Mouse (Mus musculus) intestine, embryonic 15.5 days (tissue): ENCODE data around the gene Ifit3. TPM values are rescaled to one million over a fixed set of nuclear protein-coding genes. Genes with fewer than 3 reads are reported as not detected.
"Not testable (repeated sequence)": the region's sequence is repeated elsewhere in the genome, so short reads cannot be mapped to it uniquely, and the experiment has no call there.

Source experiments
- ATAC-seq: fragments of 200-750 bp; cut with Nextera tagmentation; 2 replicates; pipeline ENCODE4 v1.8.0; 2017; ENCODE audit warnings: moderate TSS enrichment, moderate library complexity
- H3K27ac ChIP-seq: fragments of 300-500 bp; sonication (generic); 2 replicates; pipeline ENCODE4 v1.5.1; 2015; ENCODE audit warnings: mild to moderate bottlenecking, inconsistent platforms
- H3K27me3 ChIP-seq: fragments of 300-500 bp; sonication (generic); replicated peaks from 2 replicates; pipeline ENCODE4 v1.6.1; 2015; ENCODE audit warnings: inconsistent platforms
- H3K36me3 ChIP-seq: fragments of 300-500 bp; sonication (generic); 2 replicates; pipeline ENCODE4 v1.6.1; 2015; ENCODE audit warnings: inconsistent platforms
- H3K4me1 ChIP-seq: fragments of 300-500 bp; sonication (generic); replicated peaks from 2 replicates; pipeline ENCODE4 v1.6.1; 2015; ENCODE audit warnings: inconsistent platforms
- H3K4me2 ChIP-seq: fragments of 300-500 bp; sonication (generic); replicated peaks from 2 replicates; pipeline ENCODE4 v1.6.1; 2015; ENCODE audit warnings: mild to moderate bottlenecking, inconsistent platforms
- H3K4me3 ChIP-seq: fragments of 300-500 bp; sonication (generic); replicated peaks from 2 replicates; pipeline ENCODE4 v1.5.1; 2015; ENCODE audit warnings: inconsistent platforms
- H3K9ac ChIP-seq: fragments of 300-500 bp; sonication (generic); 2 replicates; pipeline ENCODE4 v1.6.1; 2015; ENCODE audit warnings: inconsistent platforms
- H3K9me3 ChIP-seq: fragments of 300-500 bp; sonication (generic); 2 replicates; pipeline ENCODE4 v1.6.1; 2016; ENCODE audit warnings: inconsistent platforms
- WGBS: fragments of 180-500 bp; shearing (Covaris S2); methylation state at CpG from one replicate; pipeline ENCODE4 v1.1.7; 2015; 5-methylcytosine and 5-hydroxymethylcytosine counted together
- polyA plus RNA-seq: library from polyadenylated mRNA; unstranded; fragments of >200 nt; fragmentation: Nextera tagmentation; extraction: Ambion mirVana; gene quantifications from 2 replicates; pipeline ENCODE4 v1.2.1, GENCODE M21; 2015

Ifit3 gene
- polyA plus RNA-seq, 1 experiment from 2014 or later, result 1.5 TPM

DNA sequence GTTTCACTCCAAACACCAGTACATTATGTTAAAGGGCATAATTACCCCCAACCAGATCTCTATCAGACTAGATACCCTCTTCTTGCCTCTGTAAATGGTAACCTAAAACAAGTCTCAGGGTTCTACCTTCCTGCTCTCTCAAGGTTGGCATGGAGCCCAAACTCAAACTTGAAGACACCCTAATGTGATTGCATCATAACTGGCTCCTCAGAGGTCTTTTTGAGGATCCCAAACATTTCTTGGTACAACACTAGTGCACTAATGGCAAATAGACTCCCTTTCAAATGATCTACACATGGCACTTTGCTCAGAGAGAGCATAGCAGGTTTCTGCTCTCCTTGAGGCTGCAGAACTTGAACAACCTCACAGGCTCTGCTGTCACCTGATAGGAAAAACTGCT lies 13.5 kb downstream of the Ifit3 start:
- Histone ChIP-seq H3K9me3 (no peaks in the 10 kb centered on the region), H3K4me3 (no peak overlapping the region), H3K9ac (no peak overlapping the region), H3K27me3 (no peaks in the 10 kb centered on the region), H3K27ac (no peak overlapping the region), H3K36me3 (no peaks in the 10 kb centered on the region), H3K4me2 (no peak overlapping the region), H3K4me1 (peaks cover 2% of the 10 kb centered on the region; the same call in 1 of the 2 replicates)
- 0 out of 2 replicates have a peak, but pooled peaks have one; percentile 5 for ATAC-seq

DNA sequence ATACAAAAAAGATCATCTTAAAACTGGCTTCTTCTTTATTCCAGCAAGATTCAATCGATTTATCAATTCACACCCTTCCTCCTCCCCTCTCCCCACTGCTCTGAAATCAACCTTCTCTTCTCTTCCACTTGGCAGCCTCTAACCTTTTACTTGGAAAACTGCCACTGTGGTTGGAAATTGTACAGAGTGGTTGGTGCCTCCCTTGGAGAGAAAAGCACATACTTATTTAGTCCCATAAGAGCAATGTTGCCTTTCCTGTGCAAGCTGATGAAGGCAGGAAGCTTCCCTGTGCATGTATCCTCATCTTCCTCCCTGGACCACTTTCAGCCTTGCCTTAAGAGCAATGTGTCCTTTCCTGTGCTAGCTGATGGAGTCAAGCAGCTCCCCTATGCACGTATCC lies 15.0 kb downstream of the Ifit3 start:
- Histone ChIP-seq H3K4me2 (no peak overlapping the region), H3K27ac (no peak overlapping the region), H3K4me3 (no peak overlapping the region), H3K9ac (no peak overlapping the region), H3K4me1 (peaks cover 2% of the 10 kb centered on the region; the same call in 1 of the 2 replicates), H3K9me3 (no peaks in the 10 kb centered on the region), H3K36me3 (no peaks in the 10 kb centered on the region), H3K27me3 (no peaks in the 10 kb centered on the region)
- ATAC-seq, result no peak
- whole genome bisulfite sequencing, result 85% methylated on average over 2 of the region's 2 CpGs

DNA sequence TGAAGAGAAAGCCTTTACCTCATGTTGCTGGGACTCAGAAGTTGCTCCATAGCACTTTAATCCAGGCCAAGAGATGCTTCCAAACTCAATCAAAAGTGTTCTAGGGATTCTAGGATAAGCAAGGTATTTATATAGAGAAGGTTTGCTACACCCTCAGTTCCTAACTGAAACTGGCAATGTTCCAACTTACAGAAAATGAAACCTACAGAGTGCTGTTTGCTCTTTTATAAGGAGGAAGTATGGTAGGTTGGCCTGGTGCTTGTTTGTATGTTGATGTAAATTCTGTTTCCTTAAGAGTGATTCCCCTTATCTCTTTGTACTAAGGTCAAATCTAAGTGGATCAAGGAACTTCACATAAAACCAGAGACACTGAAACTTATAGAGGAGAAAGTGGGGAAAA lies 15.9 kb downstream of the Ifit3 start:
- peak; percentile 63; the same call in 1 of the 2 replicates for ATAC-seq
- H3K4me2 ChIP-seq, H3K4me3 ChIP-seq, H3K27me3 ChIP-seq, H3K4me1 ChIP-seq, H3K9me3 ChIP-seq, H3K36me3 ChIP-seq, H3K27ac ChIP-seq, H3K9ac ChIP-seq: not testable (repeated sequence)

DNA sequence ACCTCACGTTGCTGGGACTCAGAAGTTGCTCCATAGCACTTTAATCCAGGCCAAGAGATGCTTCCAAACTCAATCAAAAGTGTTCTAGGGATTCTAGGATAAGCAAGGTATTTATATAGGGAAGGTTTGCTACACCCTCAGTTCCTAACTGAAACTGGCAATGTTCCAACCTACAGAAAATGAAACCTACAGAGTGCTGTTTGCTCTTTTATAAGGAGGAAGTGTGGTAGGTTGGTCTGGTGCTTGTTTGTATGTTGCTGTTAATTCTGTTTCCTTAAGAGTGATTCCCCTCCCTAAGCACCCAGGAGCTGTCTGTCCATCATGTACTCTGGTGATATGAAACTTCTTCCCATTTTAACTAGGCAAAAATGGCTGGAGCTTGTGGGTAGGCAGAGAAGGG lies 18.6 kb downstream of the Ifit3 start, which contains the start of gene Ifit1bl1:
TSS of gene Ifit1bl1 (minus strand) at position 69 of the 400 bp plus-strand sequence.
- H3K27ac ChIP-seq, H3K9ac ChIP-seq, H3K36me3 ChIP-seq, H3K27me3 ChIP-seq, H3K4me3 ChIP-seq, H3K4me1 ChIP-seq, H3K9me3 ChIP-seq, H3K4me2 ChIP-seq: not testable (repeated sequence)
- ATAC-seq, result peak; percentile 58; the same call in 1 of the 2 replicates
- WGBS, result 48% methylated on average over 1 of the region's 1 CpGs

DNA sequence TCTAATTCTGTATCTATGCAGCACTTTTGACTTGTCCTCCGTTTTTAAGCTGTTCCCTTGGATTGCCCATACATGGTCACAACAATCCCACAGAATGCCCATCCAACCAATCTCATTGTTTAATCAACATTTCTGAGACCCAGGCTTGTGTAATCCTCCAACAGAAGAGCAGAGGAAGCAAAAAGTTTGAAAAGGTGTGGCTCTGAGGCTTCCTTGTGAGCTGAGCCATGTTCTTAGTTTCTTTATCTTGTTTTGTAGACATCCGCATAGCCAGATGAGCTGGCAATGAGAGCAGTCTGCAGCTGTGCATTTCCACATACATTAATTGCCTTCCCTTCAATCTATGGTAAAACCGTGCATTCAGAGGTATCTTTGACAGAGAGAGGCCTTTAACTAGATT lies 22.1 kb downstream of the Ifit3 start:
- no peaks in the 10 kb centered on the region for H3K36me3 ChIP-seq
- H3K4me3 ChIP-seq, result no peak overlapping the region
- ATAC-seq, result no peak
- H3K4me2 ChIP-seq, result no peak overlapping the region
- no peaks in the 10 kb centered on the region; the same call in 1 of the 2 replicates for H3K4me1 ChIP-seq
- H3K9ac ChIP-seq, result no peak overlapping the region
- WGBS, result 87% methylated on average over 3 of the region's 3 CpGs
- no peak overlapping the region for H3K27ac ChIP-seq
- H3K9me3 ChIP-seq, result no peaks in the 10 kb centered on the region
- H3K27me3 ChIP-seq, result no peaks in the 10 kb centered on the region

DNA sequence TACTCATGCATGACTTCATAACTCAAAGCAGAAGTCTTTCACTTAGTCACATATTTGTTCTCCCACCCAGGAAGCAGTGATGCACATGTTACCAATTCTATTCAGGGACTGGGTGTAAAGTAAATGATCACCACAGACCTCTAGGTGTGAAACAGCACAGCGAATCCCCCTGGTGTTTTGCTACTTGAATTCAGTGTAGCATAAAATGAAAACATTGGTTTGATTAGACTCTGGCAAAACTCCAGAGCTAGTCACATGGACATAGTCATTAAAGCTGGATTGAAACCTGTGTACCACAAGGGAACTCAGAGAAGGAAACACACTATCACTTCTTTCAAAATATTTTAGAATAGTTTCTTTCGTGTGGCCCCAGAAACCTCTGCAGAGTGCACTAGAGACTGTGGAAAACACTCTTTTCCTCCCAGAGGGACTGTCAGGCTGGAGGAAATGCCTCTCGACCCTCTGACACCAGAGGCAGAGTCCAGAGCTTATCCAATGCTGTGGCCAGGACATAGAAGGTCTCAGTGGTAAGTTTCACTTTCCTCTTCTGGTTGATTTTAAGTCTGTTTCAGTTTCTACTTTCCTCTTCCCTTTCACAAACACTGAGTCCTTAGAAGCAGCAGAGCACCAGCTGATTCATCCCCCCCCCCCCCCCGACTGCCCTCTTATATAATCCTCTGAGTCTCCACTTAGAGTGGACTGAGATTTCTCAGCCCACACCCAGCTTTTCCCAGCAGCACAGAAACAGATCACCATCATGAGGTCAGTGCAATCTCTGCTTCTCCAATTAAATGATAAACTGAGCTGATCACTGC lies 24.1 kb downstream of the Ifit3 start, which contains the start of gene Ifit3b:
TSS of gene Ifit3b (plus strand) at position 734 of the 815 bp plus-strand sequence.
- peak; percentile 84 for ATAC-seq
- H3K9ac ChIP-seq, H3K4me3 ChIP-seq, H3K27me3 ChIP-seq, H3K4me1 ChIP-seq, H3K36me3 ChIP-seq, H3K27ac ChIP-seq, H3K9me3 ChIP-seq, H3K4me2 ChIP-seq: not testable (repeated sequence)
- WGBS, result 32% methylated on average over 4 of the region's 4 CpGs

DNA sequence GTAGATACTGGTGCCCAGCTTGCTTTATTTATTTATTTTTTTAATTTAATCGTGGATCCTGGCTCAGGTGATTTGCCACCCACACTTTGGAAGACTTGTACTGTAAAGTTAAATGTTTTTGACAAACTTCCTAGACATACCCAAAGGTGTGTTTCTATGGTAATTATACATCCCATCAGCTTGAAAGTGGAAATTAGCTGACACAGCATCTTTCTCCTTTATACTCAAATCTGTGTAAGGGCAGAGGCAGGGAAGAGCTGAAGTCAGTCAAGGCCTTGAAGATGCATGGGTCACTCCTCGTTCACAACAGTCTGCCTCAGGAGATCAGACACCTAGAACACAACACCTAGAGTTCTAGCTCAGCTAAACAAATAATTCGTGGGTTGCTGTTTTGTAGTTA lies 26.8 kb downstream of the Ifit3 start:
- 75% methylated on average over 3 of the region's 3 CpGs for WGBS
- H3K4me3 ChIP-seq, H3K27ac ChIP-seq, ATAC-seq, H3K9ac ChIP-seq, H3K4me1 ChIP-seq, H3K9me3 ChIP-seq, H3K4me2 ChIP-seq, H3K36me3 ChIP-seq, H3K27me3 ChIP-seq: not testable (repeated sequence)

DNA sequence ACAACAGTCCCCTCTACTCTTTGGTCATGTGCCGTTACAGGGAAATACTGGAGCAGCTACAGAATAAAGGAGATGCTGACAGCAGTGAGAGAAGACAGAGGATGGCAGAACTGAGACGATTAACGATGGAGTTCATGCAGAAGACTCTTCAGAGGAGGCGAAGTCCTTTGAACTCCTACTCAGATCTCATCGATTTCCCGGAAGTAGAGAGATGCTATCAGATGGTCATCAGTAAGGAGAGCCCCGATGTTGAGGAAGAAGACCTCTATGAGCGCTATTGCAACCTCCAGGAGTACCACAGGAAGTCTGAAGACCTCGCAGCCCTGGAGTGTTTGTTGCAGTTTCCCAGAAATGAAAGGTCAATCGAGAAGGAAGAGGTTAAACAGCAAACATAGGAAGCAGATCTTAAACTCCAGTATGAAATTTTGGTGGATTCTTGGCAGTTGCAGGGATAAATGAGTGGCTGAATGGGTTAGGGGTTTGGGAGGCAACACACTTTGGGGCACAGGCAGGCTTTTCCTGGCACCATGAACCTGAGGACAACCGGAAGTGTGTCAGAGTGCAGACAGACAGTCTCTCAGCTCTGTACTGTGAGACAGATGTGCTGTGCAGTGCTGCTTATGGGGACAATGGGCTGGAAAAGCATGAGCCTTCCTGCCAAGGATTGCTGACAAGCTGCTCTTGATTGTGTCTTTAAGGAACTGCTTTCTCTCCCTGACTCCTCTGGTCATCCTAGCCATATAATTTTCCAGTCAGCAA lies 29.1 kb downstream of the Ifit3 start:
- H3K4me2 ChIP-seq, H3K9me3 ChIP-seq, H3K4me3 ChIP-seq, H3K4me1 ChIP-seq, H3K27me3 ChIP-seq, ATAC-seq, H3K27ac ChIP-seq, H3K9ac ChIP-seq, H3K36me3 ChIP-seq: not testable (repeated sequence)
- 84% methylated on average over 6 of the region's 11 CpGs for WGBS

DNA sequence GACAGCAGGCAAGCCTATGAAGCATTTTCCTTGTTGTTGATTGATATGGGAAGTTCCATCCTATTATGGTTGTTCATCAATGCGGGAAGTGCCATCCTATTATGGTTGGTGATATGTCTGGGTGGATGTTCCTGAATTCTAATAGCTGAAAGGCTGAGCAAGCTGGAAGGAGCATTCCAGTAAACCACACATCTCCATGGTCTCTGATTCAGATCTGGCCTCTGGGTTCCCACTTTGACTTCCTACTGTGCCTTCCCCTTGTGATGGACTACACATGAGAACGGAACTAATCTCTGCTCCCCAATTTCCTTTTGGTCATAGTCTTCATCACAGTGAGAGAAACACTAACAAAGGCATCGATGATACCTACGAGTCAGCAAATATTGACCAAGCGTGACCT lies 37.5 kb downstream of the Ifit3 start:
- Histone ChIP-seq H3K4me2 (no peak overlapping the region), H3K36me3 (no peaks in the 10 kb centered on the region), H3K9ac (no peak overlapping the region), H3K27ac (no peak overlapping the region), H3K4me1 (no peaks in the 10 kb centered on the region), H3K27me3 (no peaks in the 10 kb centered on the region), H3K9me3 (no peaks in the 10 kb centered on the region), H3K4me3 (no peak overlapping the region)
- 84% methylated on average over 5 of the region's 5 CpGs for WGBS
- no peak for ATAC-seq

DNA sequence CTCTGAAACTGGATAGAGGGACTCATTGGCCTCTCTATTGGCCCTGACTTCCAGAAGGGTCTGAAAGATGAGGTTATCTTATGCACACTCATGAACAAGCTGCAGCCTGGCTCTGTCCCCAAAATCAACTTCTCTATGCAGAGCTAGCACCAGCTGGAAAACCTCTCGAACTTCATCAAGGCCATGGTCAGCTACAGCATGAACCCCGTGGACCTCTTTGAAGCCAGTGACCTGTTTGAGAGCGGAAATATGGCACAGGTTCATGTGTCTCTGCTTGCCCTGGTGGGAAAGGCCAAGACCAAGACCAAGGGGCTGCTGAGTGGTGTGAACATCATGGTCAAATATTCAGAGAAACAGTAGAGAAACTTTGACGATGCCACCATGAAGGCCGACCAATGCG lies 40.5 kb downstream of the Ifit3 start:
- no peak overlapping the region for H3K4me2 ChIP-seq
- no peaks in the 10 kb centered on the region for H3K27me3 ChIP-seq
- no peaks in the 10 kb centered on the region for H3K9me3 ChIP-seq
- no peaks in the 10 kb centered on the region for H3K4me1 ChIP-seq
- no peak overlapping the region for H3K27ac ChIP-seq
- WGBS, result 95% methylated on average over 6 of the region's 6 CpGs
- no peaks in the 10 kb centered on the region for H3K36me3 ChIP-seq
- H3K9ac ChIP-seq, result no peak overlapping the region
- ATAC-seq, result no peak
- no peak overlapping the region for H3K4me3 ChIP-seq

DNA sequence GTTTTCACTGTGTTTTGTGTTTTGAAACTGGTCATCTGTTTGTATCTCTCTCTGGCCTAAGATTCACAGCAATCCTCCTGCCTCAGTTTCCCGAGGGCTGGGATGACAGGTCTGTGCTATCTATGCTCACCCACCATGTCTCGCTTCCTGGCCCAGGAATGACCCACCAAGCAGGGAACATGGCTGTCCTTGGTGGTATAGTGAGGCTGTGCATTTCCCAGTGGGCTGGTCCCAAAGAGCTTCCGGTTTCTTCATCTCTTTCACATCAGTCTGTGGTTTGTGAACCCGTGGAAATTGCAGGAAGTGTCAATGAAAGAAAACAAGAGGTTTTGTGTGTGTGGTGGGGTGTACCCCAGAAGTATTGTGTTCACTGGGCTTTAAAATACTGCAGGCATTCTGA lies 41.3 kb downstream of the Ifit3 start:
- H3K27me3 ChIP-seq, result no peaks in the 10 kb centered on the region
- H3K4me1 ChIP-seq, result no peaks in the 10 kb centered on the region
- no peak overlapping the region for H3K9ac ChIP-seq
- no peak overlapping the region for H3K4me2 ChIP-seq
- ATAC-seq, result no peak
- H3K36me3 ChIP-seq, result no peaks in the 10 kb centered on the region
- WGBS, result 82% methylated on average over 4 of the region's 4 CpGs
- H3K4me3 ChIP-seq, result no peak overlapping the region
- H3K9me3 ChIP-seq, result no peaks in the 10 kb centered on the region
- no peak overlapping the region for H3K27ac ChIP-seq

DNA sequence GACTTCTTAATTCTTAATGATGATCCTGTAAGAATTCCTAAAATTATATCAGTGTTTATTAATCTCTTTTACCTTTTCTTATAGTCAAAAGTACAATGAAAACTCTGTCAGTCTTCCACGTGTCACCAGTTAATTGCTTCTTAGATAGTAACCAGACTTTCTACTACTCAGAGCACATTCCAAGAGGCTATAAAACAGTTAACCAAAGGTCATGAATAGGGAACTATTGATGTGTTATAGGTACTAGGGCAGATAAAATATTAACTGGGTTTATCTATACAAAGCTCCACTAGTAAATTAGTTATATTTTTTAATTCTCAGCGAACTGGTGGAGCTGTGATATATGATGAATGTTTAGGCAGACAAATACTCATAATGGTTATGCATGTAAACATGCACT lies 44.2 kb downstream of the Ifit3 start:
- peak; percentile 79 for ATAC-seq
- no peaks in the 10 kb centered on the region for H3K27me3 ChIP-seq
- WGBS, result 26% methylated on average over 2 of the region's 2 CpGs
- no peaks in the 10 kb centered on the region for H3K36me3 ChIP-seq
- no peak overlapping the region for H3K9ac ChIP-seq
- no peak overlapping the region for H3K27ac ChIP-seq
- H3K4me1 ChIP-seq, result no peaks in the 10 kb centered on the region
- no peak overlapping the region for H3K4me3 ChIP-seq
- no peaks in the 10 kb centered on the region for H3K9me3 ChIP-seq
- H3K4me2 ChIP-seq, result no peak overlapping the region

DNA sequence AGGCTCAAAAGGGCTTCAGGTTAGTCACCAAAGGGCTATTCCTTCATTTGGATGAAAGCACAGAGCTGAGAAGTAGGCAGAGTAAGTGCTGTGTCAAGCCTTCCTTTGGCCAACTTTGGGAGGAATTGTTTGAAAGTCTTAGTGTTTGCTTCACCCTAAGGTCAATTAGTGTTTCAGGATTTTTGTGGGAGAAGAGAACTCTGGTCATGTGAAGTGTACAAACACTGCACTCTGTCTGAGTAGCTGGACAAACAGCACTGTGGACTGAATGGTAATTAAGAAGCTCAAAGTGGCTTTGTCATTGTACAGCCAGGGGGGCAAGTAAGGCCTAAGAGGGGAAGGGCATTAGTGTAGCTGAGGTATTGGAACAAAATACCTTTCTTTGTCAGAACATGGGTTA lies 48.2 kb downstream of the Ifit3 start:
- ATAC-seq, result no peak
- Histone ChIP-seq H3K36me3 (no peaks in the 10 kb centered on the region), H3K4me2 (no peak overlapping the region), H3K4me3 (no peak overlapping the region), H3K9ac (no peak overlapping the region), H3K4me1 (no peaks in the 10 kb centered on the region), H3K9me3 (no peaks in the 10 kb centered on the region), H3K27me3 (no peaks in the 10 kb centered on the region), H3K27ac (no peak overlapping the region)
